Mouse (Mus musculus): Measurements from ENCODE around the gene Myh7.
"Not testable (repeated sequence)": the region's sequence is repeated elsewhere in the genome, so short reads cannot be mapped to it uniquely, and the experiment has no call there.

The Myh7 gene

GRCm38 (mm10) chr14:54994136-54994868, at the start of gene Myh7:
Myh7 (minus strand) TSS chr14:54994626.
- DNase-seq = no peak

GRCm38 (mm10) chr14:55043694-55044093, 49.3 kb upstream of the Myh7 start:
- DNase-seq = not testable (repeated sequence)

- no peak for DNase-seq
Observed at GRCm38 (mm10) chr14:55032695-55033225, 38.3 kb upstream of the Myh7 start.

- no peak for DNase-seq
Observed at GRCm38 (mm10) chr14:55029034-55029698, 34.7 kb upstream of the Myh7 start.

- DNase-seq = no peak
Observed at GRCm38 (mm10) chr14:55028333-55028835, 34.0 kb upstream of the Myh7 start.

- no peak for DNase-seq
Observed at GRCm38 (mm10) chr14:55027653-55028052, 33.2 kb upstream of the Myh7 start.

- DNase-seq = no peak
Observed at GRCm38 (mm10) chr14:55027251-55027650, 32.8 kb upstream of the Myh7 start.

GRCm38 (mm10) chr14:55025527-55025926, 31.1 kb upstream of the Myh7 start:
- no peak for DNase-seq

- DNase-seq = peak; percentile 52
Observed at GRCm38 (mm10) chr14:55024236-55024635, 29.8 kb upstream of the Myh7 start.

- DNase-seq = no peak
Observed at GRCm38 (mm10) chr14:55023011-55023410, 28.6 kb upstream of the Myh7 start.

GRCm38 (mm10) chr14:55020394-55020793, 26.0 kb upstream of the Myh7 start:
- DNase-seq = no peak

- DNase-seq = no peak
Observed at GRCm38 (mm10) chr14:55016876-55017275, 22.4 kb upstream of the Myh7 start.

GRCm38 (mm10) chr14:55015767-55016111, 21.3 kb upstream of the Myh7 start:
- DNase-seq = no peak

GRCm38 (mm10) chr14:55014991-55015766, 20.8 kb upstream of the Myh7 start, which contains the start of gene Ngdn:
Ngdn (plus strand) TSS chr14:55015454.
- DNase-seq = peak; percentile 98

GRCm38 (mm10) chr14:55014591-55014990, 20.2 kb upstream of the Myh7 start:
- peak; percentile 79 for DNase-seq

- DNase-seq = no peak
Observed at GRCm38 (mm10) chr14:55011116-55011515, 16.7 kb upstream of the Myh7 start.

GRCm38 (mm10) chr14:55008417-55008816, 14.0 kb upstream of the Myh7 start:
- no peak for DNase-seq

GRCm38 (mm10) chr14:55007120-55007908, 12.9 kb upstream of the Myh7 start:
- no peak for DNase-seq

- no peak for DNase-seq
Observed at GRCm38 (mm10) chr14:55006541-55006940, 12.1 kb upstream of the Myh7 start.

GRCm38 (mm10) chr14:55005967-55006366, 11.5 kb upstream of the Myh7 start:
- DNase-seq = no peak

GRCm38 (mm10) chr14:55005506-55005905, 11.1 kb upstream of the Myh7 start:
- no peak for DNase-seq

Data from right cerebral cortex, postnatal 25 days (tissue).